Mouse (Mus musculus) fibroblast of lung, adult 2 months (primary cell): Measurements from ENCODE around the gene Ier2.
A peak's percentile ranks its signal among the peaks of the same experiment; 100 is the strongest.

ENCODE experiments used
- DNase-seq: peaks from one replicate; pipeline ENCODE4 v3.0.0-alpha.2; 2011; ENCODE audit warnings: low read depth

Ier2 gene

DNA sequence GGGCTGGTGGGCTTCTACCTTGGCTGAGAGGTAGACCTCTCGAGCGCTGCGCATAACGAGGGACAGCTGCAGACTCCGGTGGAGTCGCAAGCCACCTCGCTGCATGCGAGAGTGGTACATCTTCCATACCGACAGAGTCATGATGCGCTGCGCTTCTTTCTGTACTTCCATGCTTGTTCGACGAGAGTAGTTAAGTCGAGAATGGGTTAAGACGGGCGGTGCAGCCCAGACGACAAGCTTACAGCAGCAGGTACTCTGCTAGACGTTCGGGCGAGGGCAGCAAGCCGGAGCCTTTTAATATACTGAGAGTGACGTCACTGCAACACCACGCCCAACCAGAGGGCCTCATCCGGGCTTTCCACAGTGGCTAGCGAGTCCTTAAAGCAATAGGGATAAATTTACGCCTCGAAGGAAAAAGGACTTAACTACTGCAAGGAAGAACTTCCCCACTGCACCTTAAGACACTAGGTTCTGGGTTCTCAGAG lies at the start of gene Ier2:
Gene Ier2 (minus strand): TSS at position 272 of the 485 bp plus-strand sequence.
- peak; percentile 93 for DNase-seq

DNA sequence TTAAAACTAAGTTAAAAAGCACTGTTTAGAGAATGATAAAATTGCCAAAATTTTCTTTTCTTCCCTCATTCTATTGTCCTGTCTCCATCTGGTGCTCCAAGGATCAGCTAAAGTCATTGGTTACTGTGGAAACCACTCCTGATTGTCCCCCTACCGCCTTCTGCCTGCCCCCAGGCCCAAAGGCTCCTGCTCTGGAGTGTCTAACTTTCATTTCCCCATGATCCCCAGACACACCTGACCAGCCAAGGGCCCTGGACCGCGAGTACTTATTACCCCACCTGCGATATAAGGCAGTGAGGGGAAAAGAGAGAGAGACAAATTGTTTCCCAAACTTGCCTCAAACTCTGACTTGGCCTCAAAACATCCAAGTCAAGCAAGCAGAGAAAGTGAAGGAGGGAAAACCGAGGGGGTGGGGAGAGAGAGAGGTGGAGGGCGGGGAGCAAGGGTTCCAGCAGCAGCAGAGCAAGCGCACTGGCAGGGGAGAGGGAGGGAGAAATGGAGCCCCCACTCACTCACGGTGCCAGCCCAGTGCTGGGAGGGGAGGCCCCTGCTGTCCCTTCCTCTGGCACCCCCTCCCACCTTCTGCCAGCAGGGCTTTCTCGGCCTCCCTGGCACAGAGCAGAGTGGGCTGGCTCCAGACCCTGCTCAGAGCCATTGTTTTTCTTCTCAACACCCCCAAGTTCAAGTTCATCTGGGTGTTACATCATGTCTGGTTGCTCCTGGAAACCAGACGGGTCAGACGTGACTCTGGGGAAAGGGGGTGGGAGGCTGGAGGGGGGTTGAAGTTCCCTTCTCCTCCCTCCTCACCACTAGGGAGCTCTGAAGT lies 49.5 kb upstream of the Ier2 start:
- peak; percentile 97 for DNase-seq

DNA sequence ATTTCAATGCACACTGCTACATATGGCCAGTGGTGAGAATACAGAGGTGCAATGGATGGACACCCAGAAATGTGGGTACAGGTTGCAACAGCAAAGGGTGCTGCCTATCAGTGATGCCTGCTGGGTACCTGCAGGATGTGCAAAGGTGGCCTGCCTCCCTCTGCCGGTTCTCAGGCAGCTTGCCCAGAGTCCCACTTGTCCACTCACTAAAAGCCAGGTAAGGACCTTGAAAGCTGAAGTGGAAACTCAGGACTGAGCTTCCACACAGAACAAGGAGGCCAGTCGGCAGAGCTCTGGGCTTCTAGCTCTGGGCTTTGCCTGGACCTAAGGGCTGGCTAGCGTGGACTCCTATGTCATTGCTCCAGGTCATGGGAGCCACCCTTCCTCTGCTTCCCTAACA lies 48.7 kb upstream of the Ier2 start:
- DNase-seq: no peak

DNA sequence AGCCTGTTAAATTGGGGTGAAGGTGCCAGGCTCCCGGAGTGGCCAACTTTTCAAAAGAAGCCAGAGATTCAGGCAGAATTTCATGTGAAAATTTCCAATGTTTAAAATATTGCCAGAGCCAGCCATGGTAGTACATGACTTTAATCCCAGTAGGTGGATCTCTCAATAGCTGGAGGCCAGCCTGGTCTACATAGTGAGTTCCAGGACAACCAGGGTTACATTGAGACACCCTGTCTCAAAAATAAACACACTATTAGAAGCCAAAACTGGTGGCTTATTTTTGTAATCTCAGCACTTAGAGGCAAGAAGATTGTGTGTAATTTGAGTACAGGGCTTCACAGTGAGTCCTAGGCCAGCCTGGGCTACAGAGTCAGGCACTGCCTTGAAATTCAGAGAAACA lies 47.3 kb upstream of the Ier2 start:
- no peak for DNase-seq

DNA sequence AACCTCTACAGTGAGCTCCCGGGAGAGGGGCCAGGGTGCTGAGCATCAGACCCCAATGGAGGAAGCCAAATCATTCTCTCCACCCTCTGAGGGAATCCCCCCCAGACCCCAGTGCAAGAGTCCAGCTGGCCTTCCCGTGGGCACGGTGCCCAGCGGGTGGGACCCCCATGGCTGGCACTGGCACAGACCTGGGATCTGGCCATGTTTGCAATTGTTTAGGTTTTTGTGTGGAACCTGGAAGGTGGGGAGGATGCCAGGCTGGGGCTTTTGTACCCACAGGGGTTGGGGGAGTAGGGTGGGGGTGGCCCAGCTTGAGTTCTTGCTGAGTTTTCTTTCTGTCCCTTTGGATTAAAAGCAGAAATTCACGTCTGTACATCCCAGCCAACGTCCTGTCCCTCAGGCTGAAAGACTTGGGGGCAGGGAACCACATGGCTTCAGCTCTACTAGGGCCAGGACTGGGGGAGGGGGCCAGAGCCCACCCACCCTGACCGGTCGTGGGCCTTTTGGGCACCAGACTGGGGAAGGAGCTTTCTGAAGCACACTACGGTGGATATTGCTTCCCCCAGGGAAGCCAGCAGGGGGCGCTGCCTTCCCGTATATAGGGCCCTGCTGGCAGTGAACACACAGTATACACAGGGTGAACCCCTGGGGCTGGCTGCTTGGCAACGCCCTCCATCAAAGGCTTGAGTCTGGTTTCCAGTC lies 46.3 kb upstream of the Ier2 start:
- DNase-seq: no peak

DNA sequence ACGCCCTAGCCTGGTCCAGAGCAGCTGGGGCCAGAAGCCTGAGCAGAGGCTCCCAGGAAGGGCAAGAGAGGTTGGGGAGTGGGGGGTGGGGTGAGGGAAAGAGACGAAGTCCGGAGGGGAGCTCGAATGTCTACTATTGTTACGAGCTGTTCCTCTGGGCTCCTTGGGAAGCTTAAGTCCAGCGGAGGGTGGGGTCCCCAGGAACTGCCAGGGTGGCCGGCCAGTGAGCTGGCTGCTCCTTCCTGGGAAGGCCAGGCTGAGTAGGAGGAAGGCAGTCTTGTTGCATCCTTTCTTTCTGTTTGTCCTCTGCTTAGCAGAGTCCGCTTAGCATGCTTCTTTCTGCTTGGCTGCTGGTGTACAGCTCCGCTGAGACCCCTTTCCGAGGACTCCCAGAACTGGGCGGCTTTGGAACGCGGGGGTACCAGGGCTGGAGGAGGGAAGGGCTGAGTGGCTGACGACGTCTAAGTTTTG lies 45.5 kb upstream of the Ier2 start:
- DNase-seq: no peak

DNA sequence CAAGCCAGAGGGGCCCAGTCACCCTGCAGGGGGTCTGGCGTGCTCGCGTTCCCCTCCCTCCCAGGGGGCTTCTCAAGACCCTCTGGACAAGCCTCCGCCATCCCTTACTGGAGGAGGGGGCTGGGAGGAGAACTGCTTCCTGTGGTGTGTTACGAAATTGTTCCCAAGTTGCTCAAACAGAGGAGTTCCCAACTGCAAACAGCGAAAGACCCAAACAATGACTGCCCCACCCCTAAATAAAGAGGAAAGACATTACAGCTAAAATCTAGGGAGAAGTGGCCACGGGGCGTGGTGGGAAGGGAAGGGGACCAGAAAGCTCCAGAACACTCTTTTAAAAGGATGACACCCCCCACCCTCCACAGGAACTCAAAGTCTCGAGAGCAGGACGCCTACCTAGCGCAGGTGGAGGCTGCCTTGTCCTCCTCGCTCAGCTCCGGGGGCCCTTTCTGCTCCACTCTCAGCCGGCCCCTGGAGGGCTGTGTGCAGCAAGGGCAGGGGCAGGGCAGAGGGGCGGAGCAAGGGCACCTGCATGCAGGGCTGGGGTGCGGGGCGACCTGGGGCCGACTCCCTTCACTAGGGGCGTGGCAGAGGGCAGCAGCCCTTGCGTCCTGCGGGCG lies 44.7 kb upstream of the Ier2 start:
- no peak for DNase-seq

DNA sequence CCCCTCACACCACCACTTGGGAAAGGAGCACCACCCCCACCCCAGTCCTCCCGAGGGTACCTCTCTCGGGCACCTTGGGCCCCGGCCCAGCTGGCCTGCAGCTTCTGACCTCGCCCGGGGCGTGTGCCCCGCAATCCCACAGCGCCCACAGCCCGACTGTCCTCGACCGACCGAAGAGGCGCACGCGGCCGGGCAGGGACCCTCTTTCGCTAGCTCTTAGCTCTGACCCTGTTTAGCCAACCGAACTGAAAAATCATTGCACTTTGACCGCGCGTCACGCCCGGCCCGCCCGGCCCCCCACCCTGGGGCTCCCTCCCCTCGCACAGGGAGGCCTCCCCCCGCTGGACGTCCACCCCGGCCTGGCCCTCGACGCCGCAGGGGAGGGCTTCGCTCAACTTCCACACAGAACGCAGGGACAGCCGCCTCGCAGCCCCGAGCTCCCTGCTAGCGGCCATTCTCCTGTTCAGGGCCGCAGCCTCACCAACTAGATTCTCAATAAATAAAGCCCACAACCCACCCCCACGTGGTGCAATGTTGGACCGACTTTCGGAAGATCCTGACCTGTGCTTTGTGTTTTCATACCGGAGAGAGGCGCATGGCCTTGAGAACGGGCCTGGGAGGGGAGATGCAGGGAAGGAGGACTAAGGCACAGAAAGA lies 44.1 kb upstream of the Ier2 start:
- DNase-seq: no peak

DNA sequence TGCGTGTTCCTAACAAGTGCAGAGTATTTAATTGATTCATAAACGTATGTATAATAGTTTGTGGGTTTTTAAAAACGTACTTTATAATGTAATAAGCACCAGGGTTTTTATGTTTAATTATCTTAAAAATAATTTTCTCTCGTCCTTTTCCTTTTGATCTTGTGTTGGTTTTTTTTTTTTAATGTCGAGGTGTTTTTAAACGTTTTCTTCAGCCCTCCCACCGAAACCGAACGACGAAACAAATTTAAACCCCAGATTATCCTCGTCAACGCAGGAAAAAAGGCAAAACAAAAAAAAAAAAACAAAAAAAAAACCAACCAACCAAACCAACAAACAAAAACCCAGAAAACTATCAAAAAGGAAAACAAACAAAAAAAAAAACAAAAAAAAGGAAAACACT lies 43.3 kb upstream of the Ier2 start:
- no peak for DNase-seq

DNA sequence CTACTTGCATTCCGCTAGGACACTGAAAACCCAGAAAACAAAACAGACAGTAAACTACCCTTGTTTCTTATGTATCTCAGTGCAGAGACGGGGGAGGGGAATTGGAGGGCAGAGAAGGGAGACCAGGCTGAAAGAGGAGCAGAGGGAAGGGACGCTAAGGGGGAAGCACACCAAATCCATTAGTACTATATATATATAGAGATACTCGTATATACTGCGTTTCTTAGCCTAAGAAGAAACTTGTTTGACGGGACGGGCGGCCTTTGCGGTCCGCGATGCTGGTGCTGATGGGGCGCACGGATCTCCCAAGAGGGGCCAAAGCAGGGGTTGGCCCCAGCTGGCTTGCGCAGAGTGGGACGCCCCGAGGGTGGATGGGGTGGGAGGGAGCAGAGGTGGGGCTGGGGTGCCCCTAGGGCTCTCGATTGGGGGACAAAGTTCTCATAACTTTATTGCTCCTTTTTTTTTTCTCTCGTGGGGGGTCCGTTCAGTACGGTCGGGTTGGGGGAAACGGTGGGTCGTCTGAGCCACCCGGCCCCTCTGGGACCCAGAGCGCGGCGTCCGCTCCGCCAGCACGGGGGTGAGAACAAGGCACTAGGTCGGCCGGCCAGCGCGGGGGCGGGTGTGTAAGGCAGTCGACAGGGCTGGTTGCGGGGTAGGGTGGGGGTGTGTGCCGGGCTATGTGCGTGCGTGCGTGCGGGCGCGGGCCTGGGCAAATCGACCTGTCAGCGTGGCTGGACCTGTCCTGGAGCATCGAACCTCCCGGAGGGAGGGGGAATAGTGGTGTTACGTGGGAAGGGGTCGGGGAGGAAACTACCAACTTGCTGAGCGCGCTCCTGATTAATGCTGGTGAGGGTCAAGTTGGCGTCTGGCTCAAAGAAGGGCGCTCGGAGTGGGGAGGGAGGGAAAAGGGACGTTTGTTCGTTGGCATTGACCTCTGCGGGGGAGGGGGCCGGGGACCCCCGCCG lies 42.5 kb upstream of the Ier2 start:
- DNase-seq: no peak

DNA sequence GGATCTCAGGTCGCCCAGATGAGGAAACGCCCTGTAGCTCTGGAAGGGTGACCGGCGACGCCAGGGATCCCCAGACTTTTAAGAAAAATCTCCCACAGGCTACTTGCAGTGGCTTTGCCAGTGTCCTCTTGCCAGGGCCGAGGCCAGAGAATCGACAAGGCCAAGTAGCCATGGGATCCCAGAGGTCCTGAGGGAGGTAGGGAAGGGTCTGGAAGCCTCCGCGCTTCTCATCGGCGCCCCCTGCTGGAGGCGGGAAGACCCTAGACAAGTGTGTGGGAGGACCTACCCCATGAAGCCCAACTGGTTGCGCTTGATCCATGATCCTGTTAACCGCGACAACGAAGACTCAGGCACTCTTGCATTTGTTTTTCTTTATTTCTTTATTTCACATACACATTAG lies 41.7 kb upstream of the Ier2 start:
- no peak for DNase-seq

DNA sequence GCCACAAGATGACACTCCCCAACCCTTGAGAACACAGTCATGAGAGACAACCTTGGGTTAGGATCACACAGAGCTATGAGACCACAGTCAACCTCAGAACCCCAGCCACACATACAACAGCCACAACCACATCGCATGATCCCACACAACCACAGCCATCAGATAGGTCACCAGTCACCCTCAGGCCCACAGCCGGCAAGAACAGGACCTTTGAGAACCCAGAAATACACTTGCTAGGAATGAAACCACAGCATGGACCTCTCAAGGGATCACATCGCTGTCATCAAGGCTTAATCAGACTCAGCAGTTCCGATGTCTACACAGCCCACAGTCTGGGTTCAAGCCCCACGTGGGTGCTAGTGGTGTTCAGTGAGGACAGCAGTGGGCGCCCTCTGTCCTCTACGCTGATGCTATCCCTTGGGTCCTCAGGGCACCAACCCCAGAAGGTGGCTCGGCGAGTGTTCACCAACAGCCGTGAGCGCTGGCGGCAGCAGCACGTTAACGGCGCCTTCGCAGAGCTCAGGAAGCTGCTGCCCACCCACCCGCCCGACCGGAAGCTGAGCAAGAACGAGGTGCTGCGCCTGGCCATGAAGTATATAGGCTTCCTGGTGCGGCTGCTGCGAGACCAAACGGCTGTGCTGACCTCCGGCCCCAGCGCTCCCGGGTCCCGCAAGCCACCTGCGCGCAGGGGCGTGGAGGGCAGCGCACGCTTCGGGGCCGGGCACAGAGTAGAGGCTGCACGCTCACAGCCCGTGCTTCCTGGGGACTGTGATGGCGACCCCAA lies 41.0 kb upstream of the Ier2 start:
- DNase-seq: no peak

DNA sequence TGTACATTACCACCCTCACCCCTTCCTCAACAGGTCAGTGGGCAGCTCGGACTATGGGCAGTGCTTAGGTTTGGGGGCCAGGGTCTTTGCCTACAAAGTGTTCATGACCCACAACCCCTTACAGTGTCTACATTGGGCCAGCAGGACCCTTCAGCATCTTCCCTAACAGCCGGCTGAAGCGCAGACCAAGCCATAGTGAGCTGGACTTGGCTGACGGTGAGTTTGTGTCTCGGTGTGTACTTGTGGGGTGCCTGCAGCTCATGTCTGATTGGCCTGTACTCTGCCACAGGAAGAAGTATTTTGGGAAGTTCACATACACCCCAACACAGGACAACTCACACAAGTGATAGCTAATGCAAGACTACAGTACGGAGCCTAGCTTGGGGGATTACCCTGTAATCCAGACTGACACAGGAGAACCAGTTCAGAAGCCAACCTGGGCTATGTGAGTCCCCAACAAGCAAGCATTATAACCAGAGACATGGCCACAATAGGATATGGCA lies 40.4 kb upstream of the Ier2 start:
- no peak for DNase-seq

DNA sequence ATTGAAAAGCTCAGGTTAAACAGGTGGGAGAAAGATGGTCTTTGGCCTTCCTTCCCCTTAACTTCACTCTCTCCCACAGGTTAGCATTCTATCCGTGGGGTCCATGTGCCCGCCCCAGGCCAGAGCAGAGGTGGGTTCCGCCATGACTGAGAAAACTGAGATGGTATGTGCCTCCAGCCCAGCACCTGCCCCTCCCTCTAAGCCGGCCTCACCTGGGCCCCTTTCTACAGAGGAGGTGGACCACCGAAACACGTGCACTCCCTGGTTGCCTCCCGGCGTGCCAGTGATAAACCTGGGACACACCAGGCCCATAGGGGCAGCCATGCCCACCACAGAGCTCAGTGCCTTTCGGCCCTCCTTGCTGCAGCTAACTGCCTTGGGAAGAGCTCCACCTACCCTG lies 39.9 kb upstream of the Ier2 start:
- DNase-seq: no peak

DNA sequence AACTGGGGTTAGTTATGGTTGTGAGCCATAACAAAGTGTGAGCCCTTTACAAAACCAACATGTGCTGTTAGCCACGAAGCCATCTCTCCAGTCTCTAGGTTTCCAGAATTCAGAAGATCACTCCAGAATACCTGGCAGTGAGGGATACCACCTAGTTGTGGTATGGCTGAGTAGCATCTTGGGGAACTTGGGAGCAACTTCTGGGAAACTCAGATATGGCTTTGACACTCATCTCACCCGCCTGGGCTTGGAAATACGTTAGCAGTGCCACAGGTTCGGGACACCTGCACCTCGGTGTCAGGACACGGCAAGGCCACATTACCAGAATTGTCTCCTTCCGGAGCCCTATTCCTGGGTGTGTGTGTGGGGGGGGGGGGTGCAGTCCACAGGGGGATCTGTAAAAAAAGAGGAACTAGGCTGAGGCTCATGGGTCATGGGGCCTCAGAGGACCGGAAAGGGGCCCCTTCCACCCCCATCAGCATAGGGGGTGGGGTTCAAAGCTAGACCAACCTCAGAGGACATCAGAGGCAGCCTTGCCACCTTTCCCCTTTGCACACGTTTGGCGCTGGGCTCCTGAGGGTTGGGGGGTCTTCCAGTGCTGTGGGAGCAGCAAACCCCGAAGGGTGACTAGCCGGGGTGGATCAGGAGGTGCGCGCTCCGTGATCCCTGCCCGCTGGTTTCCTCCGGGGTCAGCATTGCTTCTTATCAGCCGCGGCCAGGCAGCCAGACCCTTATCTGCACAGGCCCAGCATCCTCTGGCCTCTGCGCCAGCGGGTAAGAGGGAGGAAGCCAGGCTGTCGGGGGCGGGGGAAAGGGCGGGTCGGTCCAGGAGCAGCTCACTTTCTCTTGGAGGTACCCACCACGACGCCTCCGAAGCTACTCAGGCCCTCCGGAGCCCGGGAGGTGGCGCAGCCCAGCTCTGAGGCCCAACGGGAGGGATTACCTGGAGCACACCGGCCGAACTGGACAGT lies 38.6 kb upstream of the Ier2 start, which contains the start of gene Lyl1:
Gene Lyl1 (plus strand): TSS at position 517 of the 971 bp plus-strand sequence.
- no peak for DNase-seq

DNA sequence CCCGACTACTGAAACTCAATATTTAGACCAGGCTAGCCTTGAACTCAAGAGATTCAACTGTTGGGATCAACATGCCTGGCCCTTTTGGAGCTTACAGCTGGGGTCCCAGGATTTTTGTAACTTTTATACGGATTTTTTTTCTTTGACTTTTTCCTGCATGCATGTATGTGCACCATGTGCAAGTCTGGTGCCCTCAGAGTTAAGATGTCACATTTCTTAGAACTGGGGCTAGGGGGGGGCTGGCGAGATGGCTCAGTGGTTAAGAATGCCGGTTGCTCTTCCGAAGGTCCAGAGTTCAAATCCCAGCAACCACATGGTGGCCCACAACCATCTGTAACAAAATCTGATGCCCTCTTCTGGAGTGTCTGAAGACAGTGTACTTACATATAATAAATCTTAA lies 37.9 kb upstream of the Ier2 start:
- DNase-seq: no peak

DNA sequence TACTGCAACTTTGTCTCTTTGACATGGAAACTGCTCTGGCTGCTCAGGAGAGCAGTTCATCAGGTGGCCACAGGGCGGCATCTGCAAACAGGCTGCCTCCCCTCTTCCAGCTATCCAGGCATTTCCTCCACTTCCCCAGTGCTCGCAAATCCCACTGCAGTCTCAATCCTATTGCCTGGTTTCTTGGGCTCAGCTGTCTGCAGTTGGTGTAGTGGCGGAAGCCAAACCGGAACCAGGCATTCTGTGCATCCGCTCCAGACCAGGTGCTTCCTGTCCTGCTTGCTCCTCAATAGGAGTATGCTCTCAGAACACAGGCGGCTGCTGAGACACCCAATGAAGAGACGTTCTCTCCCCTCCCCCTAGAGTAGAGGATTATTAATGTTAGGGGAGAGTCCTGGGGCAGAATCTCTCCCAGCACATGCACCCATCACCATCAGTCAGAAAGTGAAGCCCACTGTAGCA lies 37.2 kb upstream of the Ier2 start:
- DNase-seq: no peak

DNA sequence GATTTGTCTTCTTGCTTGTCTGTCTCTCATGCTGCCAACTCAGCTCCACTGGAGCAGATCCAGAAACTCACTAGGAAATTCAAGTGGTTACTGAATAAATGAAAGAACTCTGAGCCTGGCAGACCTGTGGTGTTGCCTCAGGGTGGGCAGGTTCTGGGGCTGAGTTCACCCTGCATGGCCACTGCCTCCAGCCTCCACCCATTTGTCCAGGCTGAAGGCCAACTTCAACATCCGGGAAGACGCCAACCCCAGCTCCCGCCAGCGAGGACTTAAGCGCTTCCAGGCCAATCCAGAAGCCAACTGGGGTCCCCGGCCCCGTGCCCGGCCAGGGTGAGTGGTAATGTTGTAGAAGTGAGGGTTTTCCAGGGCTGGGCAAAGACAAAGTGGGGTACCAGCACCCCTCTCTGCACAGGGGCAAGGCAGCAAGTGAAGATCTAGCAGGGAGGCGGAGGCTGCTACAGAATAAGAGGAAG lies 36.3 kb upstream of the Ier2 start:
- DNase-seq: peak; percentile 81

DNA sequence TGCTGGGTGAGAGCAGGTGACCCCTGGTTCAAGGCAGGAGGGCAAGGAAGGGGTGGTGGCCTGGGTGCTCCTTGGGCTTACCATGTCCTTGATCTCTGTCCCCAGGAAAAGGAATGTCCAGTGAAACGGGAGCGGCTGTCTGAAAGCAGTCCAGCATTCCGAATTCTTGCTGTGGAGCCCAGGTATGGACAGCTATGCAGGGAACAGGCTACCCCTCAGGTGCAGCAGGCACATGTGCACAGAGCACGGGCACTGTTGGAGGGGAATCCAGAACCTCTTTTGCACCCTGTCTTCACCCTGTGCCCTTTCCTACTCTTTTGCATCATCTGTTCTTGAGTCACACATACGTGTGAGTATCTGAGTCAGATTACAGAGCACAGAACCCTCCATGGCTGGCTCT lies 35.6 kb upstream of the Ier2 start:
- no peak for DNase-seq
